Mouse (Mus musculus) embryonic facial prominence, embryonic 15.5 days (tissue): ENCODE data around the gene Ears2. TPM values are rescaled to one million over a fixed set of nuclear protein-coding genes. Genes with fewer than 3 reads are reported as not detected.

Experiments used
- ATAC-seq: fragments of 200-750 bp; cut with Nextera tagmentation; 2 replicates; pipeline ENCODE4 v1.8.0; 2017; ENCODE audit warnings: low read depth, moderate TSS enrichment; ENCODE audit not compliant: insufficient number of reproducible peaks, low FRiP score, low TSS enrichment
- H3K27ac ChIP-seq: fragments of 300-500 bp; sonication (generic); replicated peaks from 2 replicates; pipeline ENCODE4 v1.5.1; 2015; ENCODE audit warnings: mild to moderate bottlenecking, inconsistent platforms
- H3K27me3 ChIP-seq: fragments of 300-500 bp; sonication (generic); 2 replicates; pipeline ENCODE4 v1.6.1; 2015; ENCODE audit warnings: inconsistent platforms
- H3K36me3 ChIP-seq: fragments of 300-500 bp; sonication (generic); 2 replicates; pipeline ENCODE4 v1.6.1; 2015; ENCODE audit warnings: mild to moderate bottlenecking, inconsistent platforms
- H3K4me1 ChIP-seq: fragments of 300-500 bp; sonication (generic); 2 replicates; pipeline ENCODE4 v1.6.1; 2015; ENCODE audit warnings: inconsistent platforms
- H3K4me2 ChIP-seq: fragments of 300-500 bp; sonication (generic); replicated peaks from 2 replicates; pipeline ENCODE4 v1.6.1; 2015; ENCODE audit warnings: mild to moderate bottlenecking, inconsistent platforms
- H3K4me3 ChIP-seq: fragments of 300-500 bp; sonication (generic); replicated peaks from 2 replicates; pipeline ENCODE4 v1.5.1; 2015; ENCODE audit warnings: mild to moderate bottlenecking, inconsistent platforms
- H3K9ac ChIP-seq: fragments of 300-500 bp; sonication (generic); 2 replicates; pipeline ENCODE4 v1.6.1; 2015; ENCODE audit warnings: inconsistent platforms
- H3K9me3 ChIP-seq: fragments of 300-500 bp; sonication (generic); replicated peaks from 2 replicates; pipeline ENCODE4 v1.6.1; 2016; ENCODE audit warnings: inconsistent platforms
- WGBS: fragments of 180-500 bp; shearing (Covaris S2); methylation state at CpG from one replicate; pipeline ENCODE4 v1.1.7; 2015; 5-methylcytosine and 5-hydroxymethylcytosine counted together
- polyA plus RNA-seq: library from polyadenylated mRNA; unstranded; fragments of >200 nt; fragmentation: Nextera tagmentation; extraction: Ambion mirVana; gene quantifications from 2 replicates; pipeline ENCODE4 v1.2.1, GENCODE M21; 2015

Ears2 gene
- polyA plus RNA-seq, 1 experiment from 2014 or later = 15.2 TPM

GRCm38 (mm10) chr7:122074374-122074773 lies 7.3 kb upstream of the Ears2 start:
- Histone ChIP-seq H3K4me2 (no peak overlapping the region), H3K4me1 (peaks cover 4% of the 10 kb centered on the region), H3K9me3 (no peaks in the 10 kb centered on the region), H3K36me3 (peaks cover 89% of the 10 kb centered on the region), H3K27ac (no peak overlapping the region), H3K9ac (no peak overlapping the region), H3K27me3 (no peaks in the 10 kb centered on the region), H3K4me3 (no peak overlapping the region)
- WGBS = 81% methylated on average over 3 of the region's 3 CpGs
- ATAC-seq = no peak

- H3K27ac ChIP-seq = peak overlapping the region; percentile 97
- H3K36me3 ChIP-seq = peaks cover 38% of the 10 kb centered on the region
- no peaks in the 10 kb centered on the region for H3K27me3 ChIP-seq
- H3K4me2 ChIP-seq = peak overlapping the region; percentile 79
- H3K9me3 ChIP-seq = no peaks in the 10 kb centered on the region
- WGBS = 1% methylated on average over 58 of the region's 58 CpGs
- peaks cover 29% of the 10 kb centered on the region for H3K4me1 ChIP-seq
- ATAC-seq = peak; percentile 13; the same call in 1 of the 2 replicates
- peak overlapping the region; percentile 99 for H3K9ac ChIP-seq
- H3K4me3 ChIP-seq = peak overlapping the region; percentile 100
Observed at GRCm38 (mm10) chr7:122067517-122068381, 686 bp upstream of the Ears2 start.

GRCm38 (mm10) chr7:122066102-122066944 lies 740 bp downstream of the Ears2 start:
- peak; percentile 65 for ATAC-seq
- Histone ChIP-seq H3K9me3 (no peaks in the 10 kb centered on the region), H3K4me1 (peaks cover 29% of the 10 kb centered on the region), H3K36me3 (peaks cover 34% of the 10 kb centered on the region), H3K4me3 (peak overlapping the region; percentile 100), H3K4me2 (peak overlapping the region; percentile 79), H3K9ac (peak overlapping the region; percentile 99), H3K27ac (peak overlapping the region; percentile 97), H3K27me3 (no peaks in the 10 kb centered on the region)
- WGBS = 14% methylated on average over 31 of the region's 31 CpGs

GRCm38 (mm10) chr7:122065656-122066055 lies 1.4 kb downstream of the Ears2 start:
- H3K9ac ChIP-seq = no peak overlapping the region

GRCm38 (mm10) chr7:122056633-122057032 lies 10.4 kb downstream of the Ears2 start:
- Histone ChIP-seq H3K36me3 (peaks cover 37% of the 10 kb centered on the region), H3K9me3 (no peaks in the 10 kb centered on the region), H3K4me1 (no peaks in the 10 kb centered on the region), H3K9ac (no peak overlapping the region), H3K4me2 (no peak overlapping the region), H3K4me3 (no peak overlapping the region), H3K27ac (no peak overlapping the region), H3K27me3 (no peaks in the 10 kb centered on the region)
- WGBS = 88% methylated on average over 5 of the region's 5 CpGs
- no peak for ATAC-seq

More at GRCm38 (mm10) chr7:122065656-122066055, 1.4 kb downstream of the Ears2 start:
- Histone ChIP-seq H3K27ac (0 out of 2 replicates have a peak overlapping the region, but pooled peaks have one; percentile 13), H3K4me1 (peaks cover 29% of the 10 kb centered on the region), H3K27me3 (no peaks in the 10 kb centered on the region), H3K4me2 (peak overlapping the region; percentile 79), H3K9me3 (no peaks in the 10 kb centered on the region), H3K4me3 (peak overlapping the region; percentile 100; the same call in 1 of the 2 replicates), H3K36me3 (peaks cover 31% of the 10 kb centered on the region)
- no peak for ATAC-seq
- WGBS = 64% methylated on average over 1 of the region's 1 CpGs

GRCm38 (mm10) chr7:122050834-122051233 lies 16.2 kb downstream of the Ears2 start:
- Histone ChIP-seq H3K4me2 (no peak overlapping the region), H3K27ac (no peak overlapping the region), H3K9me3 (no peaks in the 10 kb centered on the region), H3K9ac (no peak overlapping the region), H3K4me1 (no peaks in the 10 kb centered on the region), H3K27me3 (no peaks in the 10 kb centered on the region), H3K4me3 (no peak overlapping the region), H3K36me3 (peaks cover 47% of the 10 kb centered on the region)
- no peak for ATAC-seq
- 48% methylated on average over 1 of the region's 1 CpGs for WGBS

GRCm38 (mm10) chr7:122048191-122048590 lies 18.9 kb downstream of the Ears2 start:
- Histone ChIP-seq H3K9ac (no peak overlapping the region), H3K4me3 (no peak overlapping the region), H3K27ac (no peak overlapping the region), H3K36me3 (peaks cover 33% of the 10 kb centered on the region), H3K9me3 (no peaks in the 10 kb centered on the region), H3K4me2 (no peak overlapping the region), H3K27me3 (no peaks in the 10 kb centered on the region), H3K4me1 (no peaks in the 10 kb centered on the region)
- ATAC-seq = no peak
- 95% methylated on average over 9 of the region's 9 CpGs for WGBS

- no peak overlapping the region for H3K27ac ChIP-seq
- H3K4me2 ChIP-seq = no peak overlapping the region
- no peaks in the 10 kb centered on the region for H3K4me1 ChIP-seq
- no peak overlapping the region for H3K4me3 ChIP-seq
- 82% methylated on average over 2 of the region's 2 CpGs for whole genome bisulfite sequencing
- ATAC-seq = no peak
- H3K27me3 ChIP-seq = no peaks in the 10 kb centered on the region
- H3K36me3 ChIP-seq = peaks cover 36% of the 10 kb centered on the region
- no peak overlapping the region for H3K9ac ChIP-seq
- no peaks in the 10 kb centered on the region for H3K9me3 ChIP-seq
Observed at GRCm38 (mm10) chr7:122046813-122047212, 20.2 kb downstream of the Ears2 start.

- H3K4me3 ChIP-seq = no peak overlapping the region
- H3K4me1 ChIP-seq = no peaks in the 10 kb centered on the region
- H3K4me2 ChIP-seq = no peak overlapping the region
- H3K27me3 ChIP-seq = no peaks in the 10 kb centered on the region
- peaks cover 32% of the 10 kb centered on the region for H3K36me3 ChIP-seq
- no peak for ATAC-seq
- no peaks in the 10 kb centered on the region for H3K9me3 ChIP-seq
- no peak overlapping the region for H3K9ac ChIP-seq
- no peak overlapping the region for H3K27ac ChIP-seq
- 90% methylated on average over 1 of the region's 1 CpGs for whole genome bisulfite sequencing
Observed at GRCm38 (mm10) chr7:122045711-122046110, 21.4 kb downstream of the Ears2 start.

- WGBS = 79% methylated on average over 4 of the region's 4 CpGs
Observed at GRCm38 (mm10) chr7:122045181-122045634, 21.9 kb downstream of the Ears2 start.

GRCm38 (mm10) chr7:122044106-122044505 lies 23.0 kb downstream of the Ears2 start:
- H3K27me3 ChIP-seq = no peaks in the 10 kb centered on the region
- no peak overlapping the region for H3K4me3 ChIP-seq
- 85% methylated on average over 8 of the region's 8 CpGs for WGBS
- no peaks in the 10 kb centered on the region for H3K4me1 ChIP-seq
- peaks cover 39% of the 10 kb centered on the region for H3K36me3 ChIP-seq
- no peak overlapping the region for H3K4me2 ChIP-seq
- H3K27ac ChIP-seq = no peak overlapping the region
- no peak overlapping the region for H3K9ac ChIP-seq
- ATAC-seq = no peak
- no peaks in the 10 kb centered on the region for H3K9me3 ChIP-seq

More at GRCm38 (mm10) chr7:122045181-122045634, 21.9 kb downstream of the Ears2 start:
- ATAC-seq = no peak
- H3K36me3 ChIP-seq = peaks cover 32% of the 10 kb centered on the region
- H3K27ac ChIP-seq = no peak overlapping the region
- no peak overlapping the region for H3K4me3 ChIP-seq
- no peak overlapping the region for H3K9ac ChIP-seq
- no peaks in the 10 kb centered on the region for H3K27me3 ChIP-seq
- H3K4me1 ChIP-seq = no peaks in the 10 kb centered on the region
- no peaks in the 10 kb centered on the region for H3K9me3 ChIP-seq
- no peak overlapping the region for H3K4me2 ChIP-seq
